Mouse (Mus musculus): ENCODE results near the gene Anks4b.

DNA sequence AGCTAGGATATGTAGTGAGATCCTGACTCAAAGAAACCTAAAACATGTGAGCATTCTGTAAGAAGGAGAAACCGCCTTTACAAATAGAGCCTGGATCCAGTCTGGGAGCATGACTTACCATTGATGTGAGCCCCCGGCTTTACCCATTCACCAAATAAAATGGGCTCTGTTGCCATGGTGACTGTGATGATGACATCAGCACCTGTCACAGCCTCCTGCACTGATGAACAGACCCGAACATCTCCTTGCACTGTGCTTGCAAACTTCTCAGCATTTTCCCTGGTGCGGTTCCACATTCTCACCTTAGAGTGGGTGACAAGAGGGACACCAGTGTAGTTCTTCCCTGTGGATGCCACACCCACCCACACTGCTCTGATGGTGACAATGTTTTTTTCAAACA, 21.5 kb downstream of the Anks4b start:
- no peak for TF ChIP-seq CTCF (conservative IDR thresholded peaks at IDR 0.05; ENCODE audit: insufficient read depth, insufficient read length, low read depth, low read length)
- no peak for TF ChIP-seq POLR2A (IDR thresholded peaks at IDR 0.05; ENCODE audit: low read depth, low read length)

Measured in kidney, adult 2 months (tissue).